Mouse (Mus musculus) midbrain, embryonic 16.5 days (tissue): ENCODE measurements around the gene Vps4b. TPM values are rescaled to one million over a fixed set of nuclear protein-coding genes. Genes with fewer than 3 reads are reported as not detected.
A peak's percentile ranks its signal among the peaks of the same experiment; 100 is the strongest.

Experiments used
- ATAC-seq: fragments of 200-750 bp; cut with Nextera tagmentation; 2 replicates; pipeline ENCODE4 v1.8.0; 2017; ENCODE audit warnings: moderate TSS enrichment
- H3K27ac ChIP-seq: fragments of 300-500 bp; sonication (generic); 2 replicates; pipeline ENCODE4 v1.5.1; 2014; ENCODE audit warnings: mild to moderate bottlenecking, low read length, mixed read lengths
- H3K27me3 ChIP-seq: fragments of 300-500 bp; sonication (generic); 2 replicates; pipeline ENCODE4 v1.6.1; 2014; ENCODE audit warnings: low read depth, low read length, mixed read lengths; ENCODE audit not compliant: control insufficient read depth, insufficient read depth
- H3K36me3 ChIP-seq: fragments of 300-500 bp; sonication (generic); 2 replicates; pipeline ENCODE4 v1.6.1; 2014; ENCODE audit warnings: mild to moderate bottlenecking, low read length, moderate library complexity, mixed read lengths; ENCODE audit not compliant: control insufficient read depth, insufficient read depth
- H3K4me1 ChIP-seq: fragments of 300-500 bp; sonication (generic); 2 replicates; pipeline ENCODE4 v1.6.1; 2014; ENCODE audit warnings: mild to moderate bottlenecking, low read length, mixed read lengths; ENCODE audit not compliant: control insufficient read depth, insufficient read depth
- H3K4me2 ChIP-seq: fragments of 300-500 bp; sonication (generic); 2 replicates; pipeline ENCODE4 v1.6.1; 2014; ENCODE audit warnings: mild to moderate bottlenecking, low read length, mixed read lengths
- H3K4me3 ChIP-seq: fragments of 300-500 bp; sonication (generic); 2 replicates; pipeline ENCODE4 v1.5.1; 2014; ENCODE audit warnings: low read depth, mild to moderate bottlenecking, low read length, moderate library complexity, mixed read lengths
- H3K9ac ChIP-seq: fragments of 300-500 bp; sonication (generic); 2 replicates; pipeline ENCODE4 v1.6.1; 2014; ENCODE audit warnings: low read depth, low read length, mixed read lengths
- H3K9me3 ChIP-seq: fragments of 300-500 bp; sonication (generic); replicated peaks from 2 replicates; pipeline ENCODE4 v1.6.1; 2014; ENCODE audit warnings: mild to moderate bottlenecking, low read length, mixed read lengths; ENCODE audit not compliant: control insufficient read depth, poor library complexity, severe bottlenecking
- whole genome bisulfite sequencing: fragments of 180-500 bp; shearing (Covaris S2); extraction: QIAGEN DNeasy Blood & Tissue Kit; methylation state at CpG from one replicate; pipeline ENCODE4 v1.1.7; 2014; 5-methylcytosine and 5-hydroxymethylcytosine counted together
- polyA plus RNA-seq: library from polyadenylated mRNA; unstranded; fragments of >200 nt; fragmentation: Nextera tagmentation; extraction: Ambion mirVana; gene quantifications from 2 replicates; pipeline ENCODE4 v1.2.1, GENCODE M21; 2015

Gene Vps4b
- 32.9 and 33.3 TPM in 2 replicates for polyA plus RNA-seq

DNA sequence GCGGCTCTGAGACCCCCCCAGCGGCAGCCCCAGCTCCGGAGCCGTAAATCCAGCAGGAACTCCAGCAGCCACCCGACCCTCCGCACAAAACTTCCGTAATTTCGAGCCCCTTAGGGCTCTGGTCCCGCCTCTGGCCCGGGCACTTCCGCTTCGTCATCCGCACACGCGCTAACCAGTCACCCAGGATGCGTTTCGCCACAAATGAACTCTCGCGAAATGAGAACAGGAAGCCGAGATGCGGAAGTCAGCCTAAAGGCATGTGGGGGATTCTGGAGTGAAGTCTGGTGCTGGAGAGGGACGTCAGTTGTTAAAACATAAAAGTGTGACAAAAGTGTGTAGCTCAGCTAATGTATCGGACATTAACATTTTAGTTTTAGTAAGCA, at the start of gene Vps4b:
TSS of gene Vps4b (minus strand) at position 187 of the 383 bp plus-strand sequence.
- no peaks in the 10 kb centered on the region for H3K27me3 ChIP-seq
- peak within 1 kb of the TSS; percentile 97 for H3K9ac ChIP-seq
- peak within 1 kb of the TSS; percentile 83 for H3K27ac ChIP-seq
- peaks cover 26% of the 10 kb centered on the region for H3K4me1 ChIP-seq
- H3K9me3 ChIP-seq, result no peaks in the 10 kb centered on the region
- ATAC-seq, result peak; percentile 100
- WGBS, result under 1% methylated on average over 22 of the region's 23 CpGs
- no peaks in the 10 kb centered on the region for H3K36me3 ChIP-seq
- peak within 1 kb of the TSS; percentile 87 for H3K4me3 ChIP-seq
- peak within 1 kb of the TSS; percentile 61 for H3K4me2 ChIP-seq

DNA sequence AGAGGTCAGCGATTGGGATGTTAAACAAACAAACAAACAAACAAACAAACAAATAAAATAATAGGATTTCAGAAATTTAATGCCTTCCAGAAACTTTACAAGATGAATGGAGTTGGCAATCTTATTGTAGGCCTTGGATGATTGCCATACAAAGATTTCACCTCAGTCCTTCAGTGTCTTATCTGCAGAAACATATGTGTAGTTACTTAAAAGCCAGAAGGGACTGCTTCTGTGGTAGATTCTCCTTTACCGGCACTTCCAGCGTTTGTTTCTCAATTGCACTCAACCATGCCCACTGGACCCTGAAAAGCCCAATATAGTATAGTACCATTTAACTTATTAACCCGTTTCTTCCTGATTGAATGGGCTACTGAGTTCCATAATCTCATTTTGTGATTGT, 32.3 kb upstream of the Vps4b start:
- Histone ChIP-seq H3K4me3 (no peak overlapping the region), H3K9ac (no peak overlapping the region), H3K27me3 (no peaks in the 10 kb centered on the region), H3K36me3 (no peaks in the 10 kb centered on the region), H3K27ac (no peak overlapping the region), H3K4me1 (no peaks in the 10 kb centered on the region), H3K9me3 (no peaks in the 10 kb centered on the region), H3K4me2 (no peak overlapping the region)
- 78% methylated on average over 4 of the region's 4 CpGs for WGBS
- no peak for ATAC-seq

DNA sequence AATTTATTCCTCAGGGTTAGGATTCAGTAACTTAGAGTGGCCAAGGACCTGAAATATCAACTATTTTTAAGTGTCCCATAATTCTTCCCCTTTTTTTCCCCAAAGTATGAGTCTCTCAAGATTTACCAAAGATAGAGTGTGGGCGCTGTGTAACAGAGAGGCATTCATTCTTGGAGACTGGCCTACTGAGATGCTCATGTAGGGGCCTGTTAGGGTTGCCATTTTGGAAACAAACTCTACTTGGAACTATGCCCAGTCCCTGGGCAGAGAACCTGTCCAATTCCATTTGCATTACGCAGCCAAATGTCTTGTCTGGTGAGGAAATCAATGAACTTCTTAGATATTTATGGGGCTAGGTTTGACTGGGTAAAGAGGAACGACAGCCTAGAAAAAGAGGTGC, 25.8 kb upstream of the Vps4b start:
- Histone ChIP-seq H3K4me2 (no peak overlapping the region), H3K27ac (no peak overlapping the region), H3K4me3 (no peak overlapping the region), H3K36me3 (no peaks in the 10 kb centered on the region), H3K4me1 (no peaks in the 10 kb centered on the region), H3K9me3 (no peaks in the 10 kb centered on the region), H3K27me3 (no peaks in the 10 kb centered on the region), H3K9ac (no peak overlapping the region)
- 0 out of 2 replicates have a peak, but pooled peaks have one; percentile 36 for ATAC-seq
- 69% methylated on average over 3 of the region's 3 CpGs for WGBS

DNA sequence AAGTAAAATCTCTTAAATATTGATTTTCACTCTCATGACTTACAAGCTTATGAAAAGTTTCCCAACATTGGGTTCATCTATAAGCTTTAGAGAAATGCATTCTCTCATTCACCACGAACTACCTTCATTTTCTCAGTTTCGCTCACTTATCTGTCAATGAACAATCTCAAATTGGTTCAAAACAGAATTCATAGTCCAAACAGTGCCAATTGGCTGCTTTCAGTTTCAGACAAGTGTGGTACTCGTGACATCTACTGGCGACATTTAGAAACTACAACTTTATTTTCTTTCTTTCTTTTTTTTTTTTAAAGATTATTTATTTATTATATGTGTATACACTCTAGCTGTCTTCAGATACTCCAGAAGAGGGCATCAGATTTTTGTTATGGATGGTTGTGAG, 21.8 kb upstream of the Vps4b start:
- Histone ChIP-seq H3K9ac (no peak overlapping the region), H3K9me3 (no peaks in the 10 kb centered on the region), H3K36me3 (no peaks in the 10 kb centered on the region), H3K4me3 (no peak overlapping the region), H3K4me2 (no peak overlapping the region), H3K4me1 (no peaks in the 10 kb centered on the region), H3K27ac (no peak overlapping the region), H3K27me3 (no peaks in the 10 kb centered on the region)
- 0 out of 2 replicates have a peak, but pooled peaks have one; percentile 48 for ATAC-seq
- WGBS, result 30% methylated on average over 4 of the region's 4 CpGs

DNA sequence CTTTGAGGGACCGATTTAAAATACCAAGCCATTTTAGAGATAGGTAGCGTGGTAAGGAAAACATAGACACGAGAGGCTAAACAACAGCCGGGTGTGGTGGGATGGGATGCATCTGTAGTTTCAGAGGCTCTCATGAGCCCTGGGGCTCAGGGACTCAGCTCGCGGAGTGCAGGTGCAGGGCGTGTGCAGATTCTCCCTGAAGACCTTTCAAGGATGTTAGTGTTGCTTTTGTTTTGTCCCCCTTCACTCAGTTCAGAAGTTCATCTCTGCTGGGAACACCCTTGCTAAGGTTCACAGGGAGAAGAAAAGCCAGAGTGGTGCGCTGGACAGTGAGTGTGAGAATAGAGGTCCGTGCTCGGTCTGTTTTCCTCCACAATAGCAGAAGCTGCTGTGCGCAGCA, 20.2 kb upstream of the Vps4b start:
- Histone ChIP-seq H3K4me3 (no peak overlapping the region), H3K27ac (no peak overlapping the region), H3K9ac (no peak overlapping the region), H3K9me3 (no peaks in the 10 kb centered on the region), H3K27me3 (no peaks in the 10 kb centered on the region), H3K4me1 (no peaks in the 10 kb centered on the region), H3K36me3 (no peaks in the 10 kb centered on the region), H3K4me2 (no peak overlapping the region)
- no peak for ATAC-seq
- 89% methylated on average over 11 of the region's 11 CpGs for WGBS

DNA sequence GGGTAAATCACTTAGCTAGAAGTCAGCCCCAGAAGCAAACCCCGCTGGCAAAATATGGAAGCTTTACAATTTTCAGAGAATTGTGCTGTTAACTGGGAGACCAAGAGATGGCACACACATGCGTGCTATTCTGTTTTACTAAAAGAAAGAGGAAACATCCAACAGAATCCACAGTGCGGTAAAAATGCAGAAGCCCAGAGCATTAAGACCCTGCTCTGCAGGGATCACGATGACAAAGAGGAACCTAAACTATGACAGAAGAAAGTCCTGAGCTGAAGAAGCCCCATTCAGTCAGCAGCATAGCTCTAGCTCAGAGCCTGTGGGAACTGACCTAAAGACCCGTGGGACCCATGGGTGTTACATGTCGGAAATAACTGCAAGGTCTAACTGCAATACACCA, 18.7 kb upstream of the Vps4b start:
- Histone ChIP-seq H3K9ac (no peak overlapping the region), H3K4me2 (no peak overlapping the region), H3K4me1 (no peaks in the 10 kb centered on the region)

DNA sequence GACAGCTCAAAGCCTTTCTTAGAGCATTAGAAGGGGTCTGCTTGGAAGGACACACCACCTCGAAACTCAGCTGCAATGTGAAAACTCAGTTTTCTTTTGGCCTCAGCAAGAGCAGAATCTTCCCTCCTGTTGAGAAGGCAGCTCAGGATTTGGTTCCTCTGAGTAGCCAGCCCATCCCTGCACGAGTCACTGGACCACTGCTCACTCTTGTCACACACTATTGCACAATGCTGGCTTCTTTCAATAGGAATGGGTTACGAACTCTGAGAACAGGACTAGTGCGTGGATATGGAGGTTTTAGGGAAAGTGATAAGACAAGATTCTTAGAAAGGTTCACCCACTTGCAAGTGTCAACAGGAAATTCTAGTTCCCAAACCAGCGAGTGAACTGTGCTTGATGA, 18.3 kb upstream of the Vps4b start:
- Histone ChIP-seq H3K36me3 (no peaks in the 10 kb centered on the region), H3K27me3 (no peaks in the 10 kb centered on the region), H3K9me3 (no peaks in the 10 kb centered on the region), H3K9ac (no peak overlapping the region), H3K27ac (no peak overlapping the region), H3K4me3 (no peak overlapping the region), H3K4me2 (no peak overlapping the region), H3K4me1 (no peaks in the 10 kb centered on the region)
- 61% methylated on average over 5 of the region's 5 CpGs for whole genome bisulfite sequencing
- no peak for ATAC-seq

More for the DNA sequence above, 18.7 kb upstream of the Vps4b start:
- WGBS, result 86% methylated on average over 6 of the region's 6 CpGs
- H3K9me3 ChIP-seq, result no peaks in the 10 kb centered on the region
- ATAC-seq, result no peak
- no peaks in the 10 kb centered on the region for H3K36me3 ChIP-seq
- H3K4me3 ChIP-seq, result no peak overlapping the region
- no peak overlapping the region for H3K27ac ChIP-seq
- no peaks in the 10 kb centered on the region for H3K27me3 ChIP-seq

DNA sequence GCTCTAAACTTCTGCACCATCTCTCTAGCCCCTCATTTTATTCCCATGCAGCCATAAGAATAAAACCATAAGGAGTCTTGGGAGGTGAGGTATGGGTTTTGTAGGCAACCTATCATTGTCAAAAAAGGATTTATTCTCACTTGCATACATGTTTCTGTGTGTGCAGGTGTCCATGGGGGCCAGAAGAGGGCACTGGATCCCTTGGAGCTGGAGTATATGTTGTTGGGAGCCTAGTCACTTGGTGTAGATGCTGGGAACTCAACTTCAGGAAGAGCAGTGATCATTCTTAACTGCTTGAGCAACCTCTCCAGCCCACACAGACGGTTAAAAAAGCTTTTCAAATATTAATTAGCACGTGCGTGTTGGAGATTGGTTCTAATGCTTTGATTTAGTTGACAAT, 3.4 kb upstream of the Vps4b start:
- H3K9ac ChIP-seq, result no peak overlapping the region
- ATAC-seq, result no peak
- H3K36me3 ChIP-seq, result no peaks in the 10 kb centered on the region
- no peak overlapping the region for H3K4me3 ChIP-seq
- H3K27me3 ChIP-seq, result no peaks in the 10 kb centered on the region
- H3K27ac ChIP-seq, result no peak overlapping the region
- H3K4me1 ChIP-seq, result peaks cover 10% of the 10 kb centered on the region
- no peaks in the 10 kb centered on the region for H3K9me3 ChIP-seq
- no peak overlapping the region for H3K4me2 ChIP-seq
- 86% methylated on average over 3 of the region's 3 CpGs for WGBS

DNA sequence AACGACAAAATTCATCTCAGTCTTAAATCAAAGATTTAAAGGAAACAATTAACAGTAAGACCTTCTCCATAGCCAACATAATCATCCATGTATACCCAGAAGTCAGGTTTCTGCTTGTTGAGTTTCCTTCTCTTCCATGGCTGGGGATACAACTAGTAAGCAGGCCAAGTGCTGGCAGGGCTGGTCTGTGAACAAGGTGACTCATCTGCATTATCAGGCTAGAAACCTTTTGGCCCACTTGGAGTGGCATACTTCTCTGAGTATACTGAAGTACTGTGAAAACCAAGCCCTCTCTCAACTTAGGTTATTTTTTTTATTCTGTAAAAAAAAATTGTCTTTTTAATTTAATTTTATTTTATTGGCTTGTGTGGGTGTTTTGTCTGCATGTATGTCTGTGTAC, 2.9 kb upstream of the Vps4b start:
- no peaks in the 10 kb centered on the region for H3K27me3 ChIP-seq
- H3K36me3 ChIP-seq, result no peaks in the 10 kb centered on the region
- ATAC-seq, result no peak
- WGBS, result 45% methylated on average over 1 of the region's 1 CpGs
- no peak overlapping the region for H3K4me2 ChIP-seq
- H3K9ac ChIP-seq, result no peak overlapping the region
- peaks cover 15% of the 10 kb centered on the region for H3K4me1 ChIP-seq
- no peak overlapping the region for H3K27ac ChIP-seq
- no peaks in the 10 kb centered on the region for H3K9me3 ChIP-seq
- H3K4me3 ChIP-seq, result no peak overlapping the region
